Mouse (Mus musculus) monocyte, adult 59 days (primary cell): ENCODE measurements around the gene Galnt16. TPM values are rescaled to one million over a fixed set of nuclear protein-coding genes. Genes with fewer than 3 reads are reported as not detected.

Experiments
- total RNA-seq, 2 experiments: library from RNA; stranded (reverse); gene quantifications; one replicate each; pipeline ENCODE4 v1.2.4; 2023

Galnt16 gene
- not detected for total RNA-seq

GRCm38 (mm10) chr12:80517977-80518376 is at the start of gene Galnt16:
Galnt16 (plus strand) TSS chr12:80518277.

GRCm38 (mm10) chr12:80643693-80644505 is 125.8 kb downstream of the Galnt16 start, which contains the start of the genes Slc39a9 and Erh:
Slc39a9 (plus strand) TSS chr12:80643883.
Erh (minus strand) TSS chr12:80644341.

Other genes starting within 250 kb of the Galnt16 start
- 10 to 100 TPM; 25.4 to 31.2 TPM for gene Dcaf5, start 81.7 kb upstream of the Galnt16 start, total RNA-seq
- gene Exd2, start 55.2 kb upstream of the Galnt16 start, total RNA-seq = 10 to 100 TPM; 27.4 to 29.5 TPM
- 10 to 100 TPM; 26.5 to 29.9 TPM for gene Slc39a9, start 125.6 kb downstream of the Galnt16 start, total RNA-seq
- gene Erh, start 126.1 kb downstream of the Galnt16 start, total RNA-seq = 10 to 100 TPM; 24.4 to 36.3 TPM
- not detected for gene Plekhd1, start 174.3 kb downstream of the Galnt16 start, total RNA-seq
- not detected for gene Ccdc177, start 242.4 kb downstream of the Galnt16 start, total RNA-seq